Mouse (Mus musculus) midbrain, embryonic 13.5 days (tissue): ENCODE data around the gene Flnb. TPM values are rescaled to one million over a fixed set of nuclear protein-coding genes. Genes with fewer than 3 reads are reported as not detected.
A peak's percentile ranks its signal among the peaks of the same experiment; 100 is the strongest.

Experiments
- ATAC-seq: fragments of 200-750 bp; cut with Nextera tagmentation; 2 replicates; pipeline ENCODE4 v1.8.0; 2017; ENCODE audit warnings: mild to moderate bottlenecking, moderate TSS enrichment, moderate library complexity
- H3K27ac ChIP-seq: fragments of 300-500 bp; sonication (generic); 2 replicates; pipeline ENCODE4 v1.5.1; 2015; ENCODE audit warnings: inconsistent platforms, mild to moderate bottlenecking, moderate library complexity
- H3K27me3 ChIP-seq: fragments of 300-500 bp; sonication (generic); 2 replicates; pipeline ENCODE4 v1.6.1; 2015; ENCODE audit warnings: mild to moderate bottlenecking, inconsistent platforms
- H3K36me3 ChIP-seq: fragments of 300-500 bp; sonication (generic); 2 replicates; pipeline ENCODE4 v1.6.1; 2015; ENCODE audit warnings: mild to moderate bottlenecking, inconsistent platforms
- H3K4me1 ChIP-seq: fragments of 300-500 bp; sonication (generic); replicated peaks from 2 replicates; pipeline ENCODE4 v1.6.1; 2015; ENCODE audit warnings: inconsistent platforms
- H3K4me2 ChIP-seq: fragments of 300-500 bp; sonication (generic); replicated peaks from 2 replicates; pipeline ENCODE4 v1.6.1; 2015; ENCODE audit warnings: moderate library complexity, mild to moderate bottlenecking, inconsistent platforms
- H3K4me3 ChIP-seq: fragments of 300-500 bp; sonication (generic); replicated peaks from 2 replicates; pipeline ENCODE4 v1.5.1; 2015; ENCODE audit warnings: mild to moderate bottlenecking, inconsistent platforms
- H3K9ac ChIP-seq: fragments of 300-500 bp; sonication (generic); replicated peaks from 2 replicates; pipeline ENCODE4 v1.6.1; 2015; ENCODE audit warnings: mild to moderate bottlenecking, inconsistent platforms
- H3K9me3 ChIP-seq: fragments of 300-500 bp; sonication (generic); 2 replicates; pipeline ENCODE4 v1.6.1; 2016; ENCODE audit warnings: mild to moderate bottlenecking, inconsistent platforms
- WGBS: fragments of 180-500 bp; shearing (Covaris S2); methylation state at CpG from one replicate; pipeline ENCODE4 v1.1.7; 2015; 5-methylcytosine and 5-hydroxymethylcytosine counted together
- polyA plus RNA-seq: library from polyadenylated mRNA; unstranded; fragments of >200 nt; fragmentation: Nextera tagmentation; extraction: Ambion mirVana; gene quantifications from 2 replicates; pipeline ENCODE4 v1.2.1, GENCODE M21; 2015

Gene Flnb
- polyA plus RNA-seq, 1 experiment from 2014 or later, result 10.8 TPM

GRCm38 (mm10) chr14:7919309-7919708 lies 101.6 kb downstream of the Flnb start:
- no peak overlapping the region for H3K4me2 ChIP-seq
- WGBS, result 92% methylated on average over 5 of the region's 5 CpGs
- H3K4me3 ChIP-seq, result no peak overlapping the region
- H3K27me3 ChIP-seq, result no peaks in the 10 kb centered on the region
- no peak overlapping the region for H3K9ac ChIP-seq
- no peak for ATAC-seq
- no peaks in the 10 kb centered on the region for H3K9me3 ChIP-seq
- no peak overlapping the region for H3K27ac ChIP-seq
- peaks cover 82% of the 10 kb centered on the region for H3K36me3 ChIP-seq
- H3K4me1 ChIP-seq, result no peaks in the 10 kb centered on the region

GRCm38 (mm10) chr14:7919921-7920320 lies 102.2 kb downstream of the Flnb start:
- ATAC-seq, result no peak
- H3K36me3 ChIP-seq, result peaks cover 83% of the 10 kb centered on the region
- 76% methylated on average over 4 of the region's 4 CpGs for WGBS

DNA sequence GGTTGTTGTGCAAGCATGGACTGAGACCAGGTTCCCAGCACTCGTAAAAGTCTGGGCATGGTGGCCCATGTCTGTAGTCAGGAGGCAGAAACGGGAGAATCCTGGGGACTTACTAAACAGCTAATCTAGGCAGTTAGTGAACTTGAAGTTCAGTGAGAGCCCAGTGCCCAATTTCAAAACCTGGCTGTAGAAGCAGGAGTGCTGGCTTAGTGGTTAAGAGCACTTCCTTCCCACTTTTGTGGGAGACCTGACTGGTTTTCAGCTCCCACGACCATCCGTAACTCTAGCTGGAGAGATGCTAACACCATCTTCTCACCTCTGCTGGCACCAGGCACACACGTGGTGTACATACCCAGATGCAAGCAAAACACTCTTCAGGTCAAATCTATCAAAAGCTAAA lies 103.7 kb downstream of the Flnb start:
- H3K27me3 ChIP-seq, result no peaks in the 10 kb centered on the region
- peaks cover 77% of the 10 kb centered on the region for H3K36me3 ChIP-seq
- WGBS, result 93% methylated on average over 5 of the region's 5 CpGs
- H3K27ac ChIP-seq, result no peak overlapping the region
- no peak overlapping the region for H3K9ac ChIP-seq
- no peak overlapping the region for H3K4me2 ChIP-seq
- no peaks in the 10 kb centered on the region for H3K4me1 ChIP-seq
- no peaks in the 10 kb centered on the region for H3K9me3 ChIP-seq
- no peak for ATAC-seq
- no peak overlapping the region for H3K4me3 ChIP-seq

More at GRCm38 (mm10) chr14:7919921-7920320, 102.2 kb downstream of the Flnb start:
- Histone ChIP-seq H3K4me2 (no peak overlapping the region), H3K27ac (no peak overlapping the region), H3K27me3 (no peaks in the 10 kb centered on the region), H3K9me3 (no peaks in the 10 kb centered on the region), H3K9ac (no peak overlapping the region), H3K4me1 (no peaks in the 10 kb centered on the region), H3K4me3 (no peak overlapping the region)

DNA sequence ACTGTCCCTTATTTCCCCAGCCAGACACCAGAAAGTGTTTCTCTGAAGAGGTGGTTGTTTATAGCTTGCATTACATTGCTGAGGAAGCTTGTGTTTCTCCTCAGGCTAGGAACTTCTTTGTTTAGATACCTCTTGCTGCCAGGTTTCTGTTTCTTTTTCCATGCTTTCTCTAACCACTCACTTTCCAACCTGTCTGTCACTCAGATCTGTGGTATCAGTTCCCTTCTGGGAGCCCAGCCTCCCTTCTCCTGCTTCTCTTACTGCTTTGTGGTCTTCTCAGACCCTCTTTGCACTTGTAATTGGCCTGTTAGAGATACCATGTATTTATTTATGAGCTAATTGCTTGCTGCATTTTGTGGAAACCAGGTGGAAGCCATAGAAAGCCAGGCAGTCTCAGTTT lies 105.9 kb downstream of the Flnb start:
- Histone ChIP-seq H3K4me2 (no peak overlapping the region), H3K4me1 (no peaks in the 10 kb centered on the region), H3K27me3 (no peaks in the 10 kb centered on the region), H3K36me3 (peaks cover 68% of the 10 kb centered on the region), H3K9ac (no peak overlapping the region), H3K27ac (no peak overlapping the region), H3K4me3 (no peak overlapping the region), H3K9me3 (no peaks in the 10 kb centered on the region)
- ATAC-seq, result no peak

DNA sequence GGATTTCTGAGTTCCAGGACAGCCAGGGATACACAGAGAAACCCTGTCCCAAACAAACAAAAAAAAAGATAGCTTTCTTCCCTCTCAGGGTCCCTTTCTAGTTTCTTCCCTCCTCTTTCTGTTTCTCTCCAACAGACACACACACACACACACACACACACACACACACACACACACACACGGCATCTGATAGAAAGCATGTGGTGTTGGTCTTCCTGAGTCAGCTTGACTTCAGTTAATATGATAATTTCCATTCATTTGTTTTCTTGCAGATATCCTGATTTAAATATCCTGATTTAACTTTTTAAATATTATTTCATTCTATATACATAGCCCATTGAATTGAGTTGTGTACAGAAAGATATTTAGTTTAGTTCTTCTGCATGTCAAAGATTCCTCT lies 110.6 kb downstream of the Flnb start:
- no peak for ATAC-seq
- Histone ChIP-seq H3K9ac (no peak overlapping the region), H3K4me2 (no peak overlapping the region), H3K27ac (no peak overlapping the region), H3K4me1 (no peaks in the 10 kb centered on the region), H3K36me3 (peaks cover 79% of the 10 kb centered on the region), H3K27me3 (no peaks in the 10 kb centered on the region), H3K4me3 (no peak overlapping the region), H3K9me3 (no peaks in the 10 kb centered on the region)
- WGBS, result 77% methylated on average over 1 of the region's 1 CpGs

- Histone ChIP-seq H3K27ac (no peak overlapping the region), H3K4me1 (no peaks in the 10 kb centered on the region), H3K27me3 (no peaks in the 10 kb centered on the region), H3K9ac (no peak overlapping the region), H3K4me3 (no peak overlapping the region), H3K4me2 (no peak overlapping the region), H3K9me3 (no peaks in the 10 kb centered on the region), H3K36me3 (peaks cover 79% of the 10 kb centered on the region)
- WGBS, result 92% methylated on average over 7 of the region's 7 CpGs
- ATAC-seq, result no peak
Observed at GRCm38 (mm10) chr14:7929029-7929428, 111.3 kb downstream of the Flnb start.

DNA sequence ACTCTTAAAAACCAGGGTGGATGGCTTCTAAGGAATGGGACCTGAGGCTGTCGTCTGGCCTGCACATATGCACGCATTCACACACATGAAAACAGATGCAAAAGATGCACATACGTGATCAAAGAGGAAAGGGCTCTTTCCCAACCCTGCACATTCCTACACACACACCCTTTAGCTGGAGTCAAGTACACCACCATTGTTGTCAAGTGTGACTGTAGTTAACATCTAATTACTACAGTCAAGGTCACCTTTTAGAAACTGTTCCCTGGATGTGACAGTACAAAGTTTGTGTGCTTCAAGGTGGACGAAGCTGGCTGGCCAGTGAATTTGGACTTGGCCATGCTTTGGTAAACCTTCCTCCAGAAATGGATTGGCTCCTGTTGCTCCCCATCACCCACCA lies 114.4 kb downstream of the Flnb start:
- Histone ChIP-seq H3K9ac (no peak overlapping the region), H3K4me2 (no peak overlapping the region), H3K4me1 (peaks cover 4% of the 10 kb centered on the region; the same call in 1 of the 2 replicates), H3K27ac (no peak overlapping the region), H3K9me3 (no peaks in the 10 kb centered on the region), H3K4me3 (no peak overlapping the region), H3K27me3 (no peaks in the 10 kb centered on the region), H3K36me3 (peaks cover 80% of the 10 kb centered on the region)
- no peak for ATAC-seq
- 97% methylated on average over 4 of the region's 4 CpGs for WGBS

- Histone ChIP-seq H3K9me3 (no peaks in the 10 kb centered on the region), H3K27me3 (no peaks in the 10 kb centered on the region), H3K4me3 (no peak overlapping the region), H3K4me2 (no peak overlapping the region), H3K27ac (no peak overlapping the region), H3K4me1 (peaks cover 8% of the 10 kb centered on the region; the same call in 1 of the 2 replicates), H3K36me3 (peaks cover 71% of the 10 kb centered on the region), H3K9ac (no peak overlapping the region)
- no peak for ATAC-seq
- WGBS, result 94% methylated on average over 7 of the region's 7 CpGs
Observed at GRCm38 (mm10) chr14:7934166-7934565, 116.4 kb downstream of the Flnb start.

DNA sequence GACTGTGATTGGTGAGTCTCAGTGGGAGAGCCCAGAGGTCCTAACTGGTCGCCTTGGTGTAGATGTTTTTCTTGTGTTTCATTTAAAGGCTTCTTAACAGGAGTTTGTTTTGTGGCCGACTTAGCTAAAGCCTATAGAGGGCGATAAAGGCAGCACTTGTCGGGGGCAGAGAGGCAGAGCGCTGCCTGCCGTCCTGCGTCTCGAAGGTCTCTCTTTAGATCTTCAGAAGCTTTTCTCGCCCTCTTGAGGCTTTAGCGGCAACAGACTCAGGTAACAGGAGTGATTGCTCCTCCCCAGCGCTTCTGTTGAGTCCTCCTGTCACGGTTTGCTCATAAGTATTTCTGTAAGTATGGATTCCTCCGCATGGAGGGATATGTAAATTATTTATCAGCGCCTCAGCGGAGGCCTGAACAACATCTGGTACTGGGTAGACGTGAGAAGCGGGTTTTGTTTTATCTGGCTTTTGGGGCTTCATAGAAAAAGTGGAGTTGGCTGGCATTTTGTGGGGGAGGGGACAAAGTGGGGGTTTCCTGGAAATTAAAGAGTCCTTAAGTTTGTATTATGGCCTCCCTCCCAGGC lies 119.4 kb downstream of the Flnb start:
- H3K4me2 ChIP-seq, result peak overlapping the region; percentile 28
- 16% methylated on average over 17 of the region's 17 CpGs for WGBS
- H3K9me3 ChIP-seq, result no peaks in the 10 kb centered on the region
- H3K4me3 ChIP-seq, result no peak overlapping the region
- no peak overlapping the region for H3K9ac ChIP-seq
- no peaks in the 10 kb centered on the region for H3K27me3 ChIP-seq
- no peak overlapping the region for H3K27ac ChIP-seq
- ATAC-seq, result peak; percentile 71
- H3K36me3 ChIP-seq, result peaks cover 62% of the 10 kb centered on the region
- peaks cover 8% of the 10 kb centered on the region; the same call in 1 of the 2 replicates for H3K4me1 ChIP-seq

GRCm38 (mm10) chr14:7938809-7939784 lies 121.3 kb downstream of the Flnb start:
- H3K36me3 ChIP-seq, result peaks cover 60% of the 10 kb centered on the region
- ATAC-seq, result no peak
- no peaks in the 10 kb centered on the region for H3K27me3 ChIP-seq
- no peak overlapping the region for H3K4me2 ChIP-seq
- peaks cover 8% of the 10 kb centered on the region; the same call in 1 of the 2 replicates for H3K4me1 ChIP-seq
- no peak overlapping the region for H3K9ac ChIP-seq
- no peak overlapping the region for H3K27ac ChIP-seq
- H3K4me3 ChIP-seq, result no peak overlapping the region
- H3K9me3 ChIP-seq, result no peaks in the 10 kb centered on the region
- WGBS, result 95% methylated on average over 19 of the region's 19 CpGs

- no peak overlapping the region for H3K9ac ChIP-seq
- no peaks in the 10 kb centered on the region for H3K9me3 ChIP-seq
- no peak overlapping the region for H3K27ac ChIP-seq
- 84% methylated on average over 5 of the region's 5 CpGs for WGBS
- H3K4me1 ChIP-seq, result peaks cover 8% of the 10 kb centered on the region; the same call in 1 of the 2 replicates
- no peaks in the 10 kb centered on the region for H3K27me3 ChIP-seq
- H3K36me3 ChIP-seq, result peaks cover 63% of the 10 kb centered on the region
- H3K4me2 ChIP-seq, result no peak overlapping the region
- no peak overlapping the region for H3K4me3 ChIP-seq
- ATAC-seq, result no peak
Observed at GRCm38 (mm10) chr14:7941413-7941812, 123.7 kb downstream of the Flnb start.

DNA sequence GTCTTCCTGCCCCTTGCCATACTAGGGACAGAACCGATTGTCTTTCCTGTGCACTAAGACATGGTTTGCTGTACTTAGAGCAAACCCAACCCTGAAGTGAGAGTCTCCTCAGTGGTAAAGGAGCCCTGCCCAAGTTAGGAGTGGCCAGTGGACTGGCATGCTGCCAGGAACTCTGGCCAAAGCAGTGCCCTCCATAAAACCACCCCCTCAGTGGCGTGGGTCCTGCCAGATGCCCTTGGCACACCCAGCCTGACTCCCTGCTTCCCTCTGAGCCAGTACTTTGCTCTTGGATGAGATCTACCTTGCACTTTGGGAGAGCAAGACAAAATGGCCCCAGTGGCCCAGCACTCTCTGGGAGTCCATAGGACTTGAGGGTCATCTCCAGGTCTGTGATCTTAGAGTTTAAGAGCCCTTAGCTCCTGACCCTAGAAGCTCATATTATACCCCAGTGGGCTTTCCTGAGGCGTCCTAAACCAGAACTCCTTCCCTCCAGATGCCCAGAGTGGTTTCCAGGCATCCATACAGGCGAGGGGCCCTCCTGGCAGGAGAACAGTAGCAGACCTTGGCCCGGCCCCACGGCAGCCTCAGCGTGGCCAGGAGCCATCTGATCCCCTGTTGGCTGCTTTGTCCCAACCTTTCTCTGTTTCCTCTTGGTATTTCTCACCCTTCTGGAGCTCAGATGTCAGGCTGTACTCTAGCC lies 125.5 kb downstream of the Flnb start:
- Histone ChIP-seq H3K4me1 (no peaks in the 10 kb centered on the region), H3K27ac (no peak overlapping the region), H3K36me3 (peaks cover 67% of the 10 kb centered on the region)

More for the DNA sequence above, 125.5 kb downstream of the Flnb start:
- peak; percentile 21; the same call in 1 of the 2 replicates for ATAC-seq
- Histone ChIP-seq H3K4me3 (no peak overlapping the region), H3K9me3 (no peaks in the 10 kb centered on the region), H3K9ac (no peak overlapping the region), H3K27me3 (no peaks in the 10 kb centered on the region), H3K4me2 (no peak overlapping the region)
- WGBS, result 84% methylated on average over 7 of the region's 7 CpGs
